Mouse (Mus musculus) limb, embryonic 11.5 days (tissue): Measurements from ENCODE around the gene Tas2r134. TPM values are rescaled to one million over a fixed set of nuclear protein-coding genes. Genes with fewer than 3 reads are reported as not detected.

ENCODE experiments used
- ATAC-seq: fragments of 200-750 bp; cut with Nextera tagmentation; 2 replicates; pipeline ENCODE4 v1.8.0; 2017; ENCODE audit warnings: low read depth; ENCODE audit not compliant: insufficient number of reproducible peaks, low FRiP score, low TSS enrichment
- DNase-seq: peaks from one replicate; pipeline ENCODE4 v3.0.0-alpha.2; 2015; ENCODE audit warnings: low spot score
- H3K27ac ChIP-seq: fragments of 300-500 bp; sonication (generic); replicated peaks from 2 replicates; pipeline ENCODE4 v1.5.1; 2014; ENCODE audit warnings: low read depth, mild to moderate bottlenecking, low read length
- H3K27me3 ChIP-seq: fragments of 300-500 bp; sonication (generic); 2 replicates; pipeline ENCODE4 v1.6.1; 2014; ENCODE audit warnings: mild to moderate bottlenecking, low read length, mixed read lengths; ENCODE audit not compliant: control insufficient read depth, insufficient read depth
- H3K36me3 ChIP-seq: fragments of 300-500 bp; sonication (generic); 2 replicates; pipeline ENCODE4 v1.6.1; 2014; ENCODE audit warnings: mild to moderate bottlenecking, low read length, moderate library complexity, mixed read lengths; ENCODE audit not compliant: control insufficient read depth, insufficient read depth
- H3K4me1 ChIP-seq: fragments of 300-500 bp; sonication (generic); 2 replicates; pipeline ENCODE4 v1.6.1; 2014; ENCODE audit warnings: low read length, mixed read lengths; ENCODE audit not compliant: control insufficient read depth, insufficient read depth
- H3K4me2 ChIP-seq: fragments of 300-500 bp; sonication (generic); 2 replicates; pipeline ENCODE4 v1.6.1; 2014; ENCODE audit warnings: low read depth, mild to moderate bottlenecking, moderate library complexity; ENCODE audit not compliant: severe bottlenecking
- H3K4me3 ChIP-seq: fragments of 300-500 bp; sonication (generic); 2 replicates; pipeline ENCODE4 v1.5.1; 2014; ENCODE audit warnings: low read depth, low read length
- H3K9ac ChIP-seq: fragments of 300-500 bp; sonication (generic); 2 replicates; pipeline ENCODE4 v1.6.1; 2014; ENCODE audit warnings: mild to moderate bottlenecking, low read length
- H3K9me3 ChIP-seq: fragments of 300-500 bp; sonication (generic); 2 replicates; pipeline ENCODE4 v1.6.1; 2016; ENCODE audit warnings: low read length; ENCODE audit not compliant: control insufficient read depth
- WGBS: fragments of 180-500 bp; shearing (Covaris S2); extraction: QIAGEN DNeasy Blood & Tissue Kit; methylation state at CpG from one replicate; pipeline ENCODE4 v1.1.7; 2014; 5-methylcytosine and 5-hydroxymethylcytosine counted together
- polyA plus RNA-seq: library from polyadenylated mRNA; unstranded; fragments of >200 nt; fragmentation: Nextera tagmentation; extraction: Ambion mirVana; gene quantifications from 2 replicates; pipeline ENCODE4 v1.2.1, GENCODE M21; 2014

Tas2r134 gene
- polyA plus RNA-seq, 1 experiment from 2014 or later = not detected

DNA sequence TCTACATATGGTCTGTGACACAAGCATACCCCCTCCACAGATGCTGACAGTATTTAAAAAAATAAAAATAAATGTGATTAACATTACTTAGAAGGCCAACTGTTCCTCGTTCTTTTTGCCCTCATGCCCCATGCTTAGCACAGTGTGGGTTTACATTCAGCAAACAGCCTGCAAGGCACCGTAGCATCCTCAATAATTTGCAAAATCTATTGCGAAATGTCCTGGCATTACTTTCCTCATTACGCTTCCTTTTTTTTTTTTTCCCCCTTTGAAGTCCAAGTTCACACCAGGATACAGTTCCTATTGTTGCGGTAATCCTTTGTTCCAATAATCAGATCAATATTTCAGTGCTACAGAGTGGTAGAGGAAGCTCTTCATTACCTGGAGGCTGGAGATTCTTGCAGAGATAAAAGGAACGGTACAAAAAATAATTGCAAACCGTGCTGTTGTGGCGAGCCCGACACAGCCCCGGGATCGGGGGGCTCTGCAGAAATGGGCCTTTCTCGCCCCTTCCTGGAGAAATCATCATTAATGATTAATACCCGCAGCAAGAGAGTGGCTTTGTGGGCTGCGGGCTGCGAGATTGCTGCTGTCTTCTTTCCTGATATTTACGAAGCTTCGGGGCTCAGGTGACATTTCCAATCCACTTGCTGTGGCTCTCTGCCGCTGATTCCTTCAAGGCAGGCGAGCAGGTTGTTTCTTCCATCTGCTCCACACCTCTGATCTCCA lies 27.7 kb upstream of the Tas2r134 start:
- no peaks in the 10 kb centered on the region for H3K36me3 ChIP-seq
- no peak overlapping the region for H3K27ac ChIP-seq
- no peak for DNase-seq
- no peak overlapping the region for H3K9ac ChIP-seq
- H3K4me1 ChIP-seq = no peaks in the 10 kb centered on the region
- H3K27me3 ChIP-seq = no peaks in the 10 kb centered on the region
- ATAC-seq = no peak
- H3K4me3 ChIP-seq = no peak overlapping the region
- H3K4me2 ChIP-seq = no peak overlapping the region
- no peaks in the 10 kb centered on the region for H3K9me3 ChIP-seq
- WGBS = 72% methylated on average over 19 of the region's 19 CpGs

GRCm38 (mm10) chr2:51600202-51600487 lies 27.2 kb upstream of the Tas2r134 start:
- Histone ChIP-seq H3K4me2 (no peak overlapping the region), H3K9ac (no peak overlapping the region), H3K4me3 (no peak overlapping the region), H3K9me3 (no peaks in the 10 kb centered on the region), H3K4me1 (no peaks in the 10 kb centered on the region), H3K27me3 (no peaks in the 10 kb centered on the region), H3K27ac (no peak overlapping the region), H3K36me3 (no peaks in the 10 kb centered on the region)
- ATAC-seq = no peak
- no peak for DNase-seq
- WGBS = 80% methylated on average over 3 of the region's 3 CpGs

GRCm38 (mm10) chr2:51600873-51601272 lies 26.4 kb upstream of the Tas2r134 start:
- ATAC-seq = no peak
- Histone ChIP-seq H3K27me3 (no peaks in the 10 kb centered on the region), H3K36me3 (no peaks in the 10 kb centered on the region), H3K4me3 (no peak overlapping the region), H3K4me2 (no peak overlapping the region), H3K9me3 (no peaks in the 10 kb centered on the region), H3K27ac (no peak overlapping the region), H3K9ac (no peak overlapping the region), H3K4me1 (no peaks in the 10 kb centered on the region)
- DNase-seq = no peak
- 86% methylated on average over 8 of the region's 8 CpGs for WGBS

GRCm38 (mm10) chr2:51610305-51610704 lies 17.0 kb upstream of the Tas2r134 start:
- H3K4me2 ChIP-seq = no peak overlapping the region
- H3K9ac ChIP-seq = no peak overlapping the region
- H3K27me3 ChIP-seq = no peaks in the 10 kb centered on the region
- no peak overlapping the region for H3K4me3 ChIP-seq
- H3K27ac ChIP-seq = no peak overlapping the region
- H3K9me3 ChIP-seq = no peaks in the 10 kb centered on the region
- ATAC-seq (no peak), DNase-seq (no peak)
- H3K4me1 ChIP-seq = 0 out of 2 replicates have a peak, but pooled peaks cover 2% of the 10 kb centered on the region
- no peaks in the 10 kb centered on the region for H3K36me3 ChIP-seq
- 64% methylated on average over 10 of the region's 10 CpGs for WGBS

DNA sequence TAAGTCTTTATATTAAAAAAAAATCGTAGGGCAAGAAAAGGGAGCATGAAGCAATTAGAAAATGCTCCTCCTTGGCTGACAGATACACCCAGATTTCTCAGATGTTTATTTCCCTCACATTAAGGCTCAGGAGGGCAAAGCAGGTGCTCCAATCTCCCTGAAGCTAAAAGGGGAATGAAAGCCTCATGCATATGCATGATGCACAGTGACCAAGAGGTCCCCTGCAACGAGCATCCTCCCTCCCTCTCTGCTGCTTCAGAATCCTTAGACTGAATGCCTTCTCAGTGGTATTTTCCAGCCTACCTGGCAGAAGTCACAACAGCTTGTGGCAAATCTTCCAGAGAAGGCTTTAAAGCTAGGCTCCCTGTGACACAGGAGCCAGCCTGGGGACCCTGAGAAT lies 16.4 kb upstream of the Tas2r134 start:
- H3K9me3 ChIP-seq = no peaks in the 10 kb centered on the region
- no peaks in the 10 kb centered on the region for H3K27me3 ChIP-seq
- no peaks in the 10 kb centered on the region for H3K36me3 ChIP-seq
- H3K4me3 ChIP-seq = no peak overlapping the region
- no peak overlapping the region for H3K9ac ChIP-seq
- no peak overlapping the region for H3K4me2 ChIP-seq
- no peak for ATAC-seq
- no peak for DNase-seq
- WGBS = 50% methylated on average over 2 of the region's 2 CpGs
- 0 out of 2 replicates have a peak, but pooled peaks cover 2% of the 10 kb centered on the region for H3K4me1 ChIP-seq
- H3K27ac ChIP-seq = no peak overlapping the region

DNA sequence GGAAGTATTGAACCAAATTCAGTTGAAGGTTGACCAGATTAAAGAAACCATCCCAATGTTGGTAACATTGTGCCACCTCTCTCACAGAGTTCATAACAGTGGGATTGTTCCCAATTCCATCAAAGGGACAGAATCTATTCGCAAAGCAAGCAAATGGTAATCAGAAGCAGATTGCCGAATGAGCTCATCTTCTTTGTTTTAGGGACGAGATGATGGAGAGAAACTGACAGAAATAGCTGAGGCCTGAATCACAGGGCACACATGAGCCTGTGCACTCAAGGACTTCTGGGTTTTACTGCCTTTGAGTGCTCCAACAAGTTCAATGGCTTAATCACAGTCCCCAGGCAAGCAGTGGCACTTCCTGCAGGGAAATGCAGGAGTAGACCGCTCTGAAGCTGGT lies 13.6 kb upstream of the Tas2r134 start:
- DNase-seq (no peak), ATAC-seq (no peak)
- Histone ChIP-seq H3K9ac (no peak overlapping the region), H3K27me3 (no peaks in the 10 kb centered on the region), H3K9me3 (no peaks in the 10 kb centered on the region), H3K4me2 (no peak overlapping the region), H3K4me1 (0 out of 2 replicates have a peak, but pooled peaks cover 2% of the 10 kb centered on the region), H3K27ac (no peak overlapping the region), H3K4me3 (no peak overlapping the region), H3K36me3 (no peaks in the 10 kb centered on the region)
- WGBS = 73% methylated on average over 4 of the region's 4 CpGs

GRCm38 (mm10) chr2:51621931-51622330 lies 5.4 kb upstream of the Tas2r134 start:
- H3K9ac ChIP-seq = no peak overlapping the region
- H3K4me3 ChIP-seq = no peak overlapping the region
- WGBS = 90% methylated on average over 2 of the region's 2 CpGs
- no peak overlapping the region for H3K4me2 ChIP-seq
- no peak for ATAC-seq
- H3K27ac ChIP-seq = no peak overlapping the region
- H3K4me1 ChIP-seq = no peaks in the 10 kb centered on the region
- H3K36me3 ChIP-seq = no peaks in the 10 kb centered on the region
- no peaks in the 10 kb centered on the region for H3K9me3 ChIP-seq
- no peaks in the 10 kb centered on the region for H3K27me3 ChIP-seq
- DNase-seq = no peak

GRCm38 (mm10) chr2:51626007-51626406 lies 1.3 kb upstream of the Tas2r134 start:
- Histone ChIP-seq H3K27me3 (no peaks in the 10 kb centered on the region), H3K4me3 (no peak overlapping the region), H3K4me1 (no peaks in the 10 kb centered on the region), H3K9me3 (no peaks in the 10 kb centered on the region), H3K9ac (no peak overlapping the region), H3K4me2 (no peak overlapping the region), H3K27ac (no peak overlapping the region), H3K36me3 (no peaks in the 10 kb centered on the region)
- WGBS = 88% methylated on average over 3 of the region's 3 CpGs
- ATAC-seq = no peak
- DNase-seq = no peak

DNA sequence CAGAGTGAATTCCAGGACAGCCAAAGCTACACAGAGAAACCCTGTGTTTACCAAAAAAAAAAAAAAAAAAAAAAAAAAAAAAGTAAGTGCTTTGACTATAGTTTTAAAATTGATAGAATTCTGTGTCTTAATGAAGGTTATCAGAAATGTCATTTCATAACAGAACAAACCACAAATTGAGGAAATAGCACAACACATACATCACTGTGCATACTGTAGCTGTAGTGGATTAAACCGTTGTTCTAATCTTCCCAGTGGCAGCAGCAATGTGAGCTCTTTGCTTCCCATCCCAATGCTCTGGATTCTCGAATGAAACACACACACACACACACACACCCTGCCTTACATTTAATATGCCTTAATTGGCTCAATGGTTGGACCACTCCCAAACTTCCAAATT lies 4.1 kb downstream of the Tas2r134 start:
- ATAC-seq (no peak), DNase-seq (no peak)
- 89% methylated on average over 2 of the region's 2 CpGs for WGBS
- H3K4me3 ChIP-seq = no peak overlapping the region
- no peaks in the 10 kb centered on the region for H3K36me3 ChIP-seq
- H3K4me1 ChIP-seq = no peaks in the 10 kb centered on the region
- H3K9ac ChIP-seq = no peak overlapping the region
- H3K27me3 ChIP-seq = no peaks in the 10 kb centered on the region
- H3K27ac ChIP-seq = no peak overlapping the region
- no peak overlapping the region for H3K4me2 ChIP-seq
- H3K9me3 ChIP-seq = no peaks in the 10 kb centered on the region
